Mouse (Mus musculus): Measurements from ENCODE around the gene Hspa1l.

Gene Hspa1l

GRCm38 (mm10) chr17:35023756-35024155 lies 51.3 kb downstream of the Hspa1l start:
- no peak for DNase-seq (ENCODE audit: low spot score in 2 of 2)

- DNase-seq (ENCODE audit: low spot score in 2 of 2), result no peak
These were observed 51.8 kb downstream of the Hspa1l start for GRCm38 (mm10) chr17:35024261-35024660.

GRCm38 (mm10) chr17:35024691-35025488 lies 52.4 kb downstream of the Hspa1l start:
- no peak for DNase-seq (ENCODE audit: low spot score in 2 of 2)

- DNase-seq (ENCODE audit: low spot score in 2 of 2), result no peak
These were observed 53.7 kb downstream of the Hspa1l start for GRCm38 (mm10) chr17:35026206-35026605.

GRCm38 (mm10) chr17:35027277-35028068 lies 55.0 kb downstream of the Hspa1l start, which contains the start of gene Sapcd1:
TSS of gene Sapcd1 (minus strand) at chr17:35028016.
- peak in 1 of 2 experiments; percentile 18 for DNase-seq (ENCODE audit: low spot score in 2 of 2)

- no peak for DNase-seq (ENCODE audit: low spot score in 2 of 2)
These were observed 55.8 kb downstream of the Hspa1l start for GRCm38 (mm10) chr17:35028315-35028714.

Data from right cerebral cortex, postnatal 36 days (tissue).